Mouse (Mus musculus) heart, embryonic 14.5 days (tissue): Measurements from ENCODE around the gene Gmds. TPM values are rescaled to one million over a fixed set of nuclear protein-coding genes. Genes with fewer than 3 reads are reported as not detected.

Source experiments
- ATAC-seq: fragments of 200-750 bp; cut with Nextera tagmentation; 2 replicates; pipeline ENCODE4 v1.8.0; 2017; ENCODE audit warnings: low read depth, moderate TSS enrichment; ENCODE audit not compliant: insufficient number of reproducible peaks, insufficient read depth, low FRiP score
- H3K27ac ChIP-seq, 2 experiments: fragments of 200-500 bp in 1 of 2; fragments of 300-500 bp in 1 of 2; sonication (generic) in 1 of 2; replicated peaks in 1 of 2; 2 replicates each; pipeline ENCODE4 v1.5.1; 2012 to 2014; ENCODE audit warnings: low read depth in 2 of 2, low read length in 2 of 2, control low read depth in 1 of 2, mild to moderate bottlenecking in 1 of 2, mixed read lengths in 1 of 2; ENCODE audit not compliant: control insufficient read depth in 1 of 2, insufficient read depth in 1 of 2
- H3K27me3 ChIP-seq: fragments of 300-500 bp; sonication (generic); 2 replicates; pipeline ENCODE4 v1.6.1; 2014; ENCODE audit warnings: mild to moderate bottlenecking, low read length, control low read depth; ENCODE audit not compliant: control insufficient read depth, insufficient read depth
- H3K36me3 ChIP-seq: fragments of 300-500 bp; sonication (generic); 2 replicates; pipeline ENCODE4 v1.6.1; 2014; ENCODE audit warnings: mild to moderate bottlenecking, control low read depth, low read length, mixed read lengths; ENCODE audit not compliant: control insufficient read depth, insufficient read depth
- H3K4me1 ChIP-seq, 2 experiments: fragments of 200-500 bp in 1 of 2; fragments of 300-500 bp in 1 of 2; sonication (generic) in 1 of 2; 2 replicates each; pipeline ENCODE4 v1.6.1; 2012 to 2014; ENCODE audit warnings: low read length in 2 of 2, control low read depth in 1 of 2, mixed read lengths in 1 of 2; ENCODE audit not compliant: control insufficient read depth in 2 of 2, insufficient read depth in 2 of 2
- H3K4me2 ChIP-seq: fragments of 300-500 bp; sonication (generic); 2 replicates; pipeline ENCODE4 v1.6.1; 2014; ENCODE audit warnings: mild to moderate bottlenecking, low read length
- H3K4me3 ChIP-seq, 2 experiments: fragments of 200-500 bp in 1 of 2; fragments of 300-500 bp in 1 of 2; sonication (generic) in 1 of 2; 2 replicates each; pipeline ENCODE4 v1.5.1; 2012 to 2014; ENCODE audit warnings: low read length in 2 of 2, mild to moderate bottlenecking in 2 of 2, control low read depth in 1 of 2, low read depth in 1 of 2, moderate library complexity in 1 of 2; ENCODE audit not compliant: control insufficient read depth in 1 of 2, insufficient read depth in 1 of 2
- H3K9ac ChIP-seq: fragments of 300-500 bp; sonication (generic); 2 replicates; pipeline ENCODE4 v1.6.1; 2014; ENCODE audit warnings: mild to moderate bottlenecking, low read length
- H3K9me3 ChIP-seq: fragments of 300-500 bp; sonication (generic); 2 replicates; pipeline ENCODE4 v1.6.1; 2016; ENCODE audit warnings: low read length, control low read depth; ENCODE audit not compliant: control insufficient read depth
- WGBS: fragments of 180-500 bp; shearing (Covaris S2); extraction: QIAGEN DNeasy Blood & Tissue Kit; methylation state at CpG from one replicate; pipeline ENCODE4 v1.1.7; 2014; 5-methylcytosine and 5-hydroxymethylcytosine counted together
- polyA plus RNA-seq: library from polyadenylated mRNA; unstranded; fragments of >200 nt; fragmentation: Nextera tagmentation; extraction: Ambion mirVana; gene quantifications from 2 replicates; pipeline ENCODE4 v1.2.1, GENCODE M21; 2014

Gene Gmds
- polyA plus RNA-seq, 1 experiment from 2014 or later, result 28.7 TPM

DNA sequence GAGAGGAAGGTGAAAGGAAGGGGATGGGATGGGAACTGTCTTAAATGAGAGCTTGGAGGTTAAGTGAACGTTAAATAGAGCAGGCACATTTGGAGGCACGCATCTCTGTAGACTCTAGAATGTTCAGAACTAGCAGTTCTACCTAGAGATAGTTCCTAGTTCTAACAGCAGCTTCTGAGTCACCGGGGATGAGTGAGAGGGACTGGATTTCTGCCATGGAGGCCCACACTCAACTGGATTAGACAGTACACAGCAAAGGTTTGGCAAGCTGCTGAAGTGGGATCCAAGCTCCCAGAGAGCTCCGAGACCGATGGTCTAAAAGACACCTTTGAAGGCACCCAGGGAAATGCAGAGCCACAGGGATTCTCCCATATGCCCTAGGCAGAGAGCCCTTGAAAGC lies 411.9 kb downstream of the Gmds start:
- no peaks in the 10 kb centered on the region for H3K9me3 ChIP-seq
- WGBS, result 72% methylated on average over 5 of the region's 5 CpGs
- H3K27me3 ChIP-seq, result no peaks in the 10 kb centered on the region
- H3K27ac ChIP-seq, result no peak overlapping the region
- H3K9ac ChIP-seq, result no peak overlapping the region
- H3K4me1 ChIP-seq, result no peaks in the 10 kb centered on the region
- H3K36me3 ChIP-seq, result no peaks in the 10 kb centered on the region
- no peak overlapping the region for H3K4me3 ChIP-seq
- no peak overlapping the region for H3K4me2 ChIP-seq
- ATAC-seq, result no peak

DNA sequence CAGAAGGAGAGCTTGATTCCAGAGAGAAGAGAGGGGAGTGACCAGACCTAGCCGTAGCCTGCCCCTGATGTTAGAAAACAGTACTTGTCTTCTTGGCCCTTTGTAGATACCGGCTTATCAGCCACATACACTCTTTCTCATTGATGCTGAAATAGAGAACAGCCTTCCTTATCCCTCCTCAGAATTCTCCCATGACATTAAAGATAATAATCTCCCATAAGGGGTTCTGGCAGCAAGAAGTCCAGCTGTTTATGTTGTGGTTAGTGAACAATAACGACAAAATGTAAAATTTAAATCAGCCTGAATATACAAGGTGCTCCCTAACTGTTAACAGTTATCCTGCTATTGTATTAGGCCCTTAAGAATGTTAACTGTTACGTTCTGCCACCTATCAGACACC lies 414.0 kb downstream of the Gmds start:
- no peak for ATAC-seq
- H3K9ac ChIP-seq, result no peak overlapping the region
- no peak overlapping the region for H3K27ac ChIP-seq
- no peak overlapping the region for H3K4me3 ChIP-seq
- no peak overlapping the region for H3K4me2 ChIP-seq
- H3K36me3 ChIP-seq, result no peaks in the 10 kb centered on the region
- no peaks in the 10 kb centered on the region; a peak in 1 of 4 replicates for H3K4me1 ChIP-seq
- 42% methylated on average over 4 of the region's 4 CpGs for WGBS
- no peaks in the 10 kb centered on the region for H3K27me3 ChIP-seq
- no peaks in the 10 kb centered on the region for H3K9me3 ChIP-seq

DNA sequence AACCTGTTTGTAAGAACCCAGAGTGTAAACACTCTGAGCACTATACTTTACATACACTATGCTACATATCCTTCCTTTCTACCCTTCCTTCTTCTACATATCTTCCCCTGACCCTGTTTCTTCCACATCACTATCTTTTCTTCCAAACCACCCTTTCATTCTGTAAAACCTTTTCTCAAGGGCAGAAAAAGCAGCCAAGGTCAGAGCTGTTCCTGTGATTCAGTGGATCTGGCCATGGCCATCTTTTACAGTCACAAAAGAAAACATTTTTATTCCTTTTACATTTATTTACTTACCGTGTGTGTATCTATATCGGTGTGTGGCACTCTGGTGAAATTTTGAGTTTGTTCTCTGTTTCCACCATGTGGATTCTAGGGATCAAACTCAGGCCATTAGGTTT lies 418.8 kb downstream of the Gmds start:
- no peaks in the 10 kb centered on the region for H3K9me3 ChIP-seq
- 65% methylated on average over 2 of the region's 2 CpGs for WGBS
- no peaks in the 10 kb centered on the region for H3K36me3 ChIP-seq
- H3K27me3 ChIP-seq, result no peaks in the 10 kb centered on the region
- ATAC-seq, result no peak
- no peak overlapping the region for H3K9ac ChIP-seq
- H3K4me1 ChIP-seq, result peaks cover 3 to 4% of the 10 kb centered on the region in 2 experiments
- no peak overlapping the region for H3K27ac ChIP-seq
- no peak overlapping the region for H3K4me2 ChIP-seq
- no peak overlapping the region for H3K4me3 ChIP-seq

DNA sequence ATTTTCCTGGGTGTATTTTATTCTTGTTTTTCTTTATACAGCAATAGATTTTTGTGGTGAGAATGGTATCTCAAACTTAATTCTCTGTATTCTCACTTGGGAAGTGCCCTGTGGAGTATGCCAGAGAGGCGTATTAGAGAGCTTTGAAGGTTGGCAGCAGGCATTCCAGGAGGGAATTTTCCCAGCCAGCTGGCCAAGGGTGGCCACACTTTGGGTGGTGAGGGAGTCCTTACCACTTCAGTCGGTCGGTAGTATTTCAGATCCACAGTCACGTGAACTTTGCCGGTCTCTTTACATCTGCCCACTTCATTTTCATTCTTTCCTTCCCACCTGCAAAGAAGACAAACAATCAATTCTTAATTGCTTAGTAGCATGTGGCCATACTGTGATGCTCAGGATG lies 421.2 kb downstream of the Gmds start:
- ATAC-seq, result no peak
- no peak overlapping the region for H3K27ac ChIP-seq
- H3K27me3 ChIP-seq, result no peaks in the 10 kb centered on the region

DNA sequence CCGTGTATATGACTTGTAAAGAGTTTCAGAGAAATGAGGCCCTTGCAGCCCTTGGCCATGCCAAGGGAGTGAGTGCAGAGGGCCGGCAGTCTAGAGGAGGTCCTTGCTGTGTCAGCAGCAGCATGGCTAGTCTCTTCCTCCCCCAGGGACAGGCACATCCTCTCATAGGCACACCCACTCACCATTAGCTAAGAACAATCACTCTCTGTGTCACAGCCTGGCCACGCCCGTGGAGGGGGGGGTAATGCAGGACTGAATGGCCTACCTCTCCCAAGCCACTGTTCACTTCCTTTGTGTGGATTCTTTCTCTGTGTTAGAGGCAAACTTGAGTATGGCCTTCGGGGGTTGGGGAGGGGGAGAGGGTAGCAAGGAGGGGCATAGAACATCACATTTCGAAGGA lies 422.8 kb downstream of the Gmds start:
- Histone ChIP-seq H3K9me3 (no peaks in the 10 kb centered on the region), H3K27ac (no peak overlapping the region), H3K4me1 (peaks cover 4 to 7% of the 10 kb centered on the region in 2 experiments), H3K9ac (no peak overlapping the region), H3K27me3 (no peaks in the 10 kb centered on the region), H3K4me2 (no peak overlapping the region), H3K36me3 (no peaks in the 10 kb centered on the region), H3K4me3 (no peak overlapping the region)
- ATAC-seq, result peak; percentile 61; the same call in 1 of the 2 replicates
- 61% methylated on average over 6 of the region's 6 CpGs for WGBS

More for the DNA sequence above, 421.2 kb downstream of the Gmds start:
- H3K4me1 ChIP-seq, result peaks cover 3 to 4% of the 10 kb centered on the region in 2 experiments
- no peak overlapping the region for H3K4me3 ChIP-seq
- no peaks in the 10 kb centered on the region for H3K36me3 ChIP-seq
- 50% methylated on average over 5 of the region's 5 CpGs for WGBS
- no peak overlapping the region for H3K9ac ChIP-seq
- no peaks in the 10 kb centered on the region for H3K9me3 ChIP-seq
- no peak overlapping the region for H3K4me2 ChIP-seq

DNA sequence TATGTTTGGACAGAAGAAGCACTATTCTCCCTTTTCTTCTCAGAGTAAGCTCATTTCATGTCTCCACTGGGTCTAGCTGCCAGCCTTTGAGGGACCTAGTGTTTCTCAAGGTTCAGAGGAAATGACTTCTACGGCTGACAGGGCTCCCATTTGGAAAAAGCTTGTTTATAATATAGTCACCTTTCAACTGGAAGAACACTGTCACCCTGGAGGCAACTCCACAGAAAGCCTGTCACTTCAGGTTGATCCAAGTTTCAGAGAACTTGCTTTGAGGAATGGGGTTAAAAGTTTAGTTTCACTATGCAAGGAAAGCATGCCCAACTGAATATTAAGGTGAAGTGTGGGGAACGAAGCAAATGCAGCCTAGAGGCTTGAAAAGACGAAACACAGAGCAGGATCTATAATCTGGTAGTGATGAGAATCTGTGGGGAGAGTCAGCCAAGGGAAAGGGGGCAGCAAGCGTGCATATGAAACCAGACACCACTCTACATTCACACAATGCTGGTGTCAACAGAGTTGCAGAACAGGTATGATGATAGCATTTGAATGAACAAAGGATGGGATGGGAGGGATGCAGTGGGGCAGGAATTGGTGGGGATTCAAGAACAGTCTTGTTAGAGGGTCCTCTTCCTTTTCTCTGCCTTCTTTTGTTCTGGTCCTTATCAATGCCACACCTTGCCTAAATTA lies 423.5 kb downstream of the Gmds start:
- Histone ChIP-seq H3K4me2 (no peak overlapping the region), H3K27me3 (no peaks in the 10 kb centered on the region), H3K9me3 (no peaks in the 10 kb centered on the region), H3K4me1 (peaks cover 4 to 7% of the 10 kb centered on the region in 2 experiments), H3K27ac (no peak overlapping the region), H3K36me3 (no peaks in the 10 kb centered on the region), H3K4me3 (no peak overlapping the region), H3K9ac (no peak overlapping the region)
- 47% methylated on average over 4 of the region's 4 CpGs for WGBS
- no peak for ATAC-seq

DNA sequence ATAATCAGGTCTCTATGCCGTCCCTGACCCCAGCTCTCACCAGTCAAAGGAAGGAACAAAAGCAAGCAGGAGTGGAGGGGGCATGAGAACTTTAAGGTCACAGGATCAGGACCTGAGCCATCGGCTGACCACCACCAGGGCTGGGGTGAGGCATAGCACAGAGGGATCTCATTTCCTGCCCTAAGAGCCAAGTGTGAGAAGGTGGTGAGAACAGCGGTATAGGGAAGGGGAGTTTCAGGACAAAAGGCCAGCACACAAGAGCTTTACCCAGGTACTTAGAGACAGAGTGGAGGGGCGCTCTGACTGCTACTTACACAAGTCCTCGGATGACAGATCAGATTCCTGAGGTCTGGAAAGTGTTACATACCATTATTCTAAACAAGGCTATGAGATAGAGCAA lies 426.6 kb downstream of the Gmds start:
- Histone ChIP-seq H3K27ac (no peak overlapping the region), H3K4me1 (peaks cover 4 to 7% of the 10 kb centered on the region in 2 experiments; a peak in 3 of 4 replicates), H3K9me3 (no peaks in the 10 kb centered on the region), H3K36me3 (no peaks in the 10 kb centered on the region), H3K4me2 (no peak overlapping the region), H3K9ac (no peak overlapping the region), H3K4me3 (no peak overlapping the region), H3K27me3 (no peaks in the 10 kb centered on the region)
- 14% methylated on average over 5 of the region's 5 CpGs for WGBS
- ATAC-seq, result no peak

DNA sequence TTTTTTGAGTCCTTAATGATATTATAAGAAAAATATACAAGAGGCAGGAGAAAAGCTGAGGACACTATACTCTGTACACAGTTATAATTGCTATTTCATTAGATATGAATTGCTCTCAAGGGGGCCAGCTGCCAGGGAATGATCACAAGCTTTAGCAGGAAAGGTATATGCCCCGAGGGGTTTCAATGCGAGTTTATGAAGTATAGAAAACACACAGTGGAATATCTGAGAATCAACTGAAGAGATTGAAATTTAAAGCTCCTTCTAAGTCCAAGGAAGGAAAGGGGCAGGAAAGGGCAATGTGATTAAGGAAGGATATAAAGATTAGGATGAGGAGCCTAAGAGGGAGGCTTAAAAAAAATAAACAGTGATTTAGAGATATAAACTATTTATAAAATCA lies 427.2 kb downstream of the Gmds start:
- Histone ChIP-seq H3K27ac (no peak overlapping the region), H3K4me2 (no peak overlapping the region), H3K4me1 (peaks cover 4 to 7% of the 10 kb centered on the region in 2 experiments; a peak in 3 of 4 replicates), H3K27me3 (no peaks in the 10 kb centered on the region), H3K4me3 (no peak overlapping the region), H3K36me3 (no peaks in the 10 kb centered on the region), H3K9ac (no peak overlapping the region), H3K9me3 (no peaks in the 10 kb centered on the region)
- 62% methylated on average over 2 of the region's 2 CpGs for WGBS
- no peak for ATAC-seq
